Mouse (Mus musculus): Measurements from ENCODE around the gene Tgfbr3l.
"Not testable (repeated sequence)": the region's sequence is repeated elsewhere in the genome, so short reads cannot be mapped to it uniquely, and the experiment has no call there.

Gene Tgfbr3l

GRCm38 (mm10) chr8:4237814-4238433, 10.1 kb upstream of the Tgfbr3l start:
- DNase-seq (ENCODE audit: low read depth, low spot score): no peak

DNA sequence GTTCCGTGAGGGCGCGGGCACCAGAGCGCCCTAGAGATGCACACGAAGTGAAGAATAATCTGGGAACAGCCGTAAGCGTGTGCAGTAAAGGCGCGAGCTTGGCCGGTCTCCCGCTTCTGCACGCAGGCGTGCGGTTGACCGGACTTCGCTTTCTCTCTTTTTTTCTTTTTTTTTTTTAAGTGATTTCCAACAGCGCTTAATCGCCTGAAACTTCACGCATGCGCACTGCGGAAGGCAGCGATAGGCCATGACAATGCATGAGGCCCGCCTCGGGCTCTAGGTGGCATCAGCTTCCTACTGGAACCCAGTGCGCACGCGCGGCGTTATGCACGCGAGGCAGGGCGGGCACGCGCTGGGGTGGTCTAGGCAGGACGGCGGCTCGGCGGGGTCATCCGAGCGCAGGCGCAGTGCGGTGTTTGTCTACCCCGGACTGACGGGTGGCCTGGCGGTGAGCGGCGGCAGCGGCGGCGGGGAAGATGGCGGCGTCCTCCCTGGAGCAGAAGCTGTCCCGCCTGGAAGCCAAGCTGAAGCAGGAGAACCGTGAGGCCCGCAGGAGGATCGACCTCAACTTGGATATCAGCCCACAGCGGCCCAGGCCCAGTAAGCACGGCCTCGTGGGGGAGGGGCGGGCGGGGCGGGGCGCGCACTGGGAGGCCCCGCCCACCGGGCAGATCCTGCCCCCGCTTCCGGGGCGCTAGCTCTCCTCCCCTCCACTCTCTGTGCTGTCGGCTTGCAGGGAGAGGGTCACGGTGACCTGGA, 9.4 kb upstream of the Tgfbr3l start, which contains the start of the genes Map2k7 and Gm49320:
Map2k7 (plus strand) TSS at position 307 of the 759 bp plus-strand sequence.
Gm49320 (plus strand) TSS at position 432 of the 759 bp plus-strand sequence.
- DNase-seq (ENCODE audit: low read depth, low spot score): peak; percentile 98

DNA sequence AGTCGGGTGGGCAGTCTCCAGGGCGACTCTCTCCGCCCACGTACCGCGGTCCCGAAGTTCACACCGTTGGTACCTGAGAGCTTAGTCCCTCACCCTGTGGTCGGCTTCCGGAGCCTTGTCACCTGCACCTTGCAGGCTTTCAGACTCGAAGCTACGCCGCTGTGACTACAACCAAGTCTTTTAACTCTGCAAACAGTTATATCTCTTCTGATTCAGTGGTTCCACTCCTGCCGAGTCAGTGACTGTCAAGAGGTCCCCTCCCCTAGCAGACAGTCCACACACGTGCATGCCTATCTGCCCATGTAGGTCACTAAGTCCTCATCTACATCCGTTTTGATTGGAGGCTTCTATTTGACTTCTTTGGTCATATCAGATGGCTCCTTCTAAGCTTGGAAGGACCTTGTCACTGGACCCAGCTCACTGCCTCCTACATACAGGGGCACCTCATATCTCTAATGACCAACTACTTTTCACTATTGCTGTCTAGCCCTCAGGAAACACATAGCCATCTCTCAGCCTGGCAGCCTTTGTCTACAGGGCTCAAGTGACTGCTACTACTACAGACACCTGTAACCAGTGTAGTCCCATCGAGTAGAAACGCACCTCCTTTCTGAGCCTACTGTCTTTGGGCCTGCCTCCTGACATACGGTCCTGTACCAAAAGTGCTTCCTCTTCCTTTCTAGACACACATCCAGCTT, 8.7 kb upstream of the Tgfbr3l start:
- no peak for DNase-seq (ENCODE audit: low read depth, low spot score)

DNA sequence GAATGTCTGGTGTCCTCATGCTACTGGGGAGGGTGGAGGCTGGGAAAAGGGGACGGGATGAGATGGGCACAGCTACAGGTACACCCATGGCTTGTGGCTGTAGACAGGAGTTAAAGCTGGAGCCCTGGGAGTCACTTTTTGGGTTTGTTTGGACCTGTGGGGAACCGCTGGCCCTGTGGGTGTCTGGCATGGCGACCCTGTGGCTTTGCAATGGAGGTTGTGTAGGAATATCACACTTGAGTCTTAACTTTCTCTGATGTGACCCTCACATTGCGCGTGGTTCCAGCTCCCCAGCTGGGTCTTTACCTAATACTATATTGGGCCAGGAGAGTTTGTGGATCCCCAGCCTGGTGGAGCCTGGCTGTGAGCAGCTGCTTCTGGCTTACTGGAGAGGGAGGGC, 3.0 kb upstream of the Tgfbr3l start:
- DNase-seq (ENCODE audit: low read depth, low spot score): no peak

DNA sequence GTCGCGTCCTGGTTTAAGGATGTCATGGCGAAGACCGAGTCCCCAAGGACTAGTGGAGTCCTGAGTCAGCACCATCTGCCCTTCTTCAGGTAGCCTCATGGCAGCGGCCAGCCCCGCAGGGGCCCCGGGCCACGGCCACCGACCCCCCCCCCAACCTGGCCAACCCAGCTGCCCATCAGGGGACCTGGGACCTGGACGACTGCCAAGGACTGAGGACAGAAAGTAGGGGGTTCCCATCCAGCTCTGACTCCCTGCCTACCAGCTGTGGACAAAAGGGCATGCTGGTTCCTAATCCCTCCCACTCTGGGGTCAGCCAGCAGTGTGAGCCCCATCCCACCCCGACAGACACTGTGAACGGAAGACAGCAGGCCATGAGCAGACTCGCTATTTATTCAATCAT, 2.3 kb upstream of the Tgfbr3l start:
- no peak for DNase-seq (ENCODE audit: low read depth, low spot score)

- no peak for DNase-seq (ENCODE audit: low read depth, low spot score)
These were observed 773 bp upstream of the Tgfbr3l start for GRCm38 (mm10) chr8:4247241-4247640.

GRCm38 (mm10) chr8:4249213-4249612, 1.2 kb downstream of the Tgfbr3l start:
- no peak for DNase-seq (ENCODE audit: low read depth, low spot score)

GRCm38 (mm10) chr8:4250306-4250970, 2.4 kb downstream of the Tgfbr3l start:
- no peak for DNase-seq (ENCODE audit: low read depth, low spot score)

DNA sequence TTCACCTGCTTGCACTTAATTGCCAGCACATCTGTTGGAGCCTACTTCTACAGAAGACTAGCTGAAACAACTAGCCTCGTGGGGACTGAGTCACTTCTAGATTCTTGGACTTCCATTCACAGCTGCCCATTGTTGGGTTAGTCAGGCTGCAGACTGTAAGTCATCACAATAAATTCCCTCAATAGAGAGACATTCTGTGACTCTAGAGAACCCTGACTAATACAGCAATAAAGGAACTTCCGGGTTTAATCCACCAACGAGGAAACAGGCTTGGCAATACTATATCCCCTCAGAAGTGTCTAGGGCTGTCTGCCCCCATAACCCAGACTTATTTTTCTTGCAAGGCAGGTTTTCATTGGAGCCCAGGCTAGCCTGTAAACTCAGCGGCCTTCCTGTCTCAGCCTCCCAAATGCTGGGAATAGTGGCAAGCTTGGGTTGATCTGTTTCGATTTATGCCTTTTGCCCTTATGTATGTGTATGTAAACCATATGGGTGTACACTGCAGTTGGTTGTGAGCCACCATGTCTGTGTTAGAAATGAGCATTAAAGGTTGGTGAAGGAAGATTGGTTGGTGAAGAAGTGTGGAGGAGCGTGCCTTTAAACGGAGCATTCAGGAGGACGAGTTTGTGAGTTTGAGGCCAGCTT, 4.2 kb downstream of the Tgfbr3l start:
- no peak for DNase-seq (ENCODE audit: low read depth, low spot score)

- DNase-seq (ENCODE audit: low read depth, low spot score): peak; percentile 87
These were observed 5.2 kb downstream of the Tgfbr3l start, which contains the start of gene Snapc2 for GRCm38 (mm10) chr8:4252934-4253841. Gene Snapc2, plus strand, starts transcription at chr8:4253080.

DNA sequence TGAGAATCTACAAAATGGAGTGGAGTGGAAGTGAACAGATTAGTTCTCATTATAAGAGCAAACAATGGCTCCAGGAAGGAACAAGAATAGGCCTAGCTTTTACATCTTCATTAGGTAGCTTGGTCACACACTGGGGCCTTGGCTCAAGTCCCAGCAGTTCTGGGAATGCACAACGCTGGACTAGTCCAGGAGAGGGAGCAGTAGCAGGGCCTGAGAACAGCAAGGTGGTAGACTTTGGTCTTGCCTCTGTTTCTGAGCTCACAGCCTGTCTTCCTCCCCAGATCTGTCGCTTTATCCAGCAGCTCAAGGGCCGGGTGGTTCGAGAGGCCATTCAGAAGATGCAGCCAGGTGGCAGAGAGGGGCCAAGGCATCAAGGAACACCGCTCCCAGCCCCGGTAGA, 6.0 kb downstream of the Tgfbr3l start:
- DNase-seq (ENCODE audit: low read depth, low spot score): no peak

DNA sequence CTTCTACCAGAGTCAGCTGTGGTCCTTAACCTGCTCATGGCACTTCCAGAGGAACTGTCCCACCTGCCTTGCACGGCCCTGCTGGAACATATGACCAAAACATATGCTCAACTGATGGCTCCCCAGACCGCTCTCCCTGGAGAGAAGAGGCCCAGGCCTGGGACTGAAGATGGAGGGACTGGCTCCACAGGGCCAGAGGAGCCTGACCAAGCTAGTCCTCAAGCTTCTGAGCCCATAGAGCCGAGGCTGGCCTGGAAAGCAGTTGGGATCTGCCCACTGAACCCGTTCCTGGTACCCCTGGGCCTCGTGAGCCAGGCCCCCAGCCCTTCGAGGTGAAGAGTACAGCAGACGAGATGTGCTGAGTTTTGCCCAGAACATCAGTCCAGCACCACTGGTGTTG, 7.5 kb downstream of the Tgfbr3l start:
- DNase-seq (ENCODE audit: low read depth, low spot score): not testable (repeated sequence)

DNA sequence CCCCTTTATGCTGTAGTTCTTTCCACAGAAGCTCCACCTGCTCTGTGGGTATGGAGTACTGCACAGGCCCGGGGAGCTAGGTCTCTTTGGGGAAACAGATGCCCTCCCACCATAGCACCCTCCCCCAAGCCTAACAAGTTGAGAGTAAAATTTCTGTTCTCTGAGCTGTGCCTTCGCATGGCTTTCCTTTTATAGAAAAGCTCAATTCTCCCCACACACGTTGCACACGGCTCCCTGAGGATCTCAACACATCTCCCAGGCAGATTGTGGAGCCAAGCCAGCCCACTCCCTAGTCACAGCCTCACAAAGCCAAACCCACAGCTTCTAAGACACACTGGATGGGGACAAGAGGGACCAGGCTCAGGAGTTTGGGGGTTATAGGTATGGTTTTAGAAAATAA, 8.9 kb downstream of the Tgfbr3l start:
- DNase-seq (ENCODE audit: low read depth, low spot score): no peak

- no peak for DNase-seq (ENCODE audit: low read depth, low spot score)
These were observed 9.3 kb downstream of the Tgfbr3l start for GRCm38 (mm10) chr8:4257350-4257749.

GRCm38 (mm10) chr8:4258233-4258632, 10.2 kb downstream of the Tgfbr3l start:
- DNase-seq (ENCODE audit: low read depth, low spot score): no peak

GRCm38 (mm10) chr8:4258678-4259077, 10.7 kb downstream of the Tgfbr3l start:
- no peak for DNase-seq (ENCODE audit: low read depth, low spot score)

- DNase-seq (ENCODE audit: low read depth, low spot score): peak; percentile 61
These were observed 11.3 kb downstream of the Tgfbr3l start, which contains the start of gene Ctxn1 for GRCm38 (mm10) chr8:4259125-4259804. Gene Ctxn1, minus strand, starts transcription at chr8:4259274.

DNA sequence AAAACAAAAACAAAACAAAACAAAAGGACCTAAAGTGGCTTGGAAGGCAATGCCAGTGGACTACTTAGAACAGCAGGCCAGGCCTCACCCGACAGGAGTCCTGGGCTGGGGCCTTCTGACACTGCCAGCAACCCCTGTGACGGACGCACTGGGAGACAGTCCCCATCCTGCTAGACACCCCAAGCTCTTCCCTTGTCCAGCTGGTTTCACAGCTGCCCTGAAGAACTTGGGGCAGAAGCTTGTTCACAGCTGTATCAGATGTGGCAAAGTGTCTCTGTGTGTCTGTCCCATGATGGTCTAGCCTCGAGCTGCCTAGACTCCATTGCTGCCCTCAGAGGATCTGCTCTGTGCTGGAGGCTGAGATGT, 11.8 kb downstream of the Tgfbr3l start:
- DNase-seq (ENCODE audit: low read depth, low spot score): no peak

- no peak for DNase-seq (ENCODE audit: low read depth, low spot score)
These were observed 15.2 kb downstream of the Tgfbr3l start for GRCm38 (mm10) chr8:4263105-4263791.
